Mouse (Mus musculus) bone marrow macrophage, adult 2 months (primary cell): ENCODE data around the gene Snx14.

ENCODE experiments used
- CTCF ChIP-seq: IDR thresholded peaks from 2 replicates; pipeline ENCODE4 v1.5.1; 2012; ENCODE audit warnings: low read depth, mild to moderate bottlenecking, low read length, moderate library complexity
- POLR2A ChIP-seq: IDR thresholded peaks from 2 replicates; pipeline ENCODE4 v1.6.1; 2012; ENCODE audit warnings: mild to moderate bottlenecking, low read depth, low read length, borderline replicate concordance

DNA sequence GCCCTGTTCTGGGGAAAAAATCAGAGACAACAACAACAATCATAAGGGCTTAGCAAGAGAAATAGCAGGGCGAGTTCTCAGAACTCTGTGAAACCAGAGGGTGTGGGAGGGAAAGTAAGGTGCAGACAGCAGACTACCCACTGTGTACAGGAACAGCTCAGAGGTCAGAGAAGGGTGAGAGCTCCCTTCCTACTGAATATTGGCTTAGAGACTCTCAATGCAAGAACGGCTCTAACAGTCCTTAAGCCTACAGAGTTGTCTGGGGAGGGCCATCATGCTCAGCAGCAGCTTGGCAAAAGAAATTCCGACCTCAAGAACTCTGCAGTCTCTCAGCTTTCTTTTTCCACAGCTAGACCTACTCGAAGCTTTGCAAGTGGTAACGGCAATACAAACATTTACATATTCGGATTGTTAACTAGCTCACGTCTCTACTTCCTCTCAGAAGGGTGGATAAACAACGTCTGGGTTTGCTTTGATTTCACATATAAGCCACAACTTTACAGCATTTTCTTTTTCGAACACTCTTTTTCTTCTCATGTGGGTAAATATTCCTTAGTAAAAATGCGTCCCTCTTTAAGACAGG lies 109.5 kb downstream of the Snx14 start:
- no peak for TF ChIP-seq CTCF
- TF ChIP-seq POLR2A, result no peak
